8 mouse cellular contexts compared by ENCODE assay signal in the genomic region with DNA sequence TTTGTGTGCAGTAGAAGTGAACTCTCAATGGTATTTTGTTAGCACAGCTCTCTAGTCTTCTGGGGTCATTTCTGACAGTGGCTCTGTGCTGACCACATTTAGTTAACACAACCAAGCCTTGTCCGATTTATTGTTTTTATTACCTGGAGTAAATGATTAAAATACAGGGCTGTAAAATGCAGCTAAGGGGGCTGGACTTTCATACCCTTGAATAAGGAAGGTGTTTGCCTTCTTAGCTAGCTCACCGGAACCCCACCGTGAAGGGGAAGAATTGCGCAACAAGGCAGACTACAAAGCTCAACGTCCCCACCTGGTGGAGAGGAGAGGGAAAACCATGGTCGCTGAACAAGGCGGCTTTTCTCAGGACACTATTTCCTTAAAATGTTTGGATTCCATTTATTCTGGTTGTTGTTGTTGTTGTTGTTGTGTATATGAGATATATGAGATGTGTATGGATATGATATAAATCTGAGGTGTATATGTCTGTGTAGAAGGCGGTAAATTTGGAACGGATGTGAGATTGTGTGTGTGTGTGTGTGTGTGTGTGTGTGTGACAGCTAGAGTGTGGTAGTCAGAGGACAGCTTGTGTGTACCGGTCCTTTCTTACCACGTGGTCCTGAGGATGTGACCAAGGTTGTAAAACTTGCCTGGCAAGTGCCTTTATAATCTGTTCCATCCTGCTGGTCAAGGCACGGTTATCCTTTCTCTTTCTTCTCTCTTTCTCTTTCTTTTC. TPM values are rescaled to one million over a fixed set of nuclear protein-coding genes. Genes with fewer than 3 reads are reported as not detected.
DNase-seq lines count a peak whose midpoint lies in the region; ATAC-seq and TF ChIP-seq lines count a peak whose summit lies in the region.

No protein-coding gene starts in this region.

- H3K4me1 ChIP-seq in megakaryocyte, embryonic 14.5 days: peaks cover 31% of the 10 kb centered on the region

- H3K27me3 ChIP-seq in megakaryocyte, embryonic 14.5 days (replicated peaks): no peaks in the 10 kb centered on the region

- no peak overlapping the region for H3K27ac ChIP-seq in gastrocnemius, adult 2 months
- no peak overlapping the region for H3K27ac ChIP-seq in left cerebral cortex, adult 2 months

- no peaks in the 10 kb centered on the region for H3K36me3 ChIP-seq in megakaryocyte, embryonic 14.5 days (replicated peaks; ENCODE audit: low read length)

- ATAC-seq in activated CD4-positive, CD25-positive, alpha-beta regulatory T cell, adult 4 months: peak; percentile 65

- peak; percentile 78 to 80 for DNase-seq in cerebellum, postnatal 36 days
- peak; percentile 73 for DNase-seq in gastrocnemius, adult 2 months
- peak; percentile 66 for DNase-seq in hindlimb bud, embryonic 11.5 days (ENCODE audit: extremely low spot score, low read depth, low spot score)
- DNase-seq in left cerebral cortex, adult 2 months (ENCODE audit: extremely low spot score in 1 of 2, low spot score in 2 of 2): peak; percentile 76 to 78
- peak; percentile 80 to 84 for DNase-seq in right cerebral cortex, postnatal 10 days (ENCODE audit: low spot score in 2 of 2)
- peak; percentile 85 for DNase-seq in yolk sac, embryonic 10.5 days (ENCODE audit: low spot score)

- peak overlapping the region; percentile 55 for H3K4me3 ChIP-seq in gastrocnemius, adult 2 months
- H3K4me3 ChIP-seq in left cerebral cortex, adult 2 months: peak overlapping the region; percentile 19; the same call in 1 of the 2 replicates
- H3K4me3 ChIP-seq in megakaryocyte, embryonic 14.5 days (replicated peaks): peak overlapping the region; percentile 87

- H3K9me3 ChIP-seq in megakaryocyte, embryonic 14.5 days: peaks cover 10% of the 10 kb centered on the region

- intact Hi-C loops in gastrocnemius, adult 2 months (cut with DNase I): loop anchor here (1.0 kb wide), 1 partner anchor 106 kb away; no protein-coding TSS in a partner anchor
- intact Hi-C loops in left cerebral cortex, adult 2 months (cut with DNase I): loop anchor here (1.0 to 2.0 kb wide), 2 partner anchors 106 to 270 kb away; partner anchors contain the start of genes Dhx57 and Morn2

- peak; percentile 91; the same call in 1 of the 2 replicates for TF ChIP-seq CTCF in gastrocnemius, adult 2 months (IDR thresholded peaks at IDR 0.05)
- peak; percentile 85 for TF ChIP-seq CTCF in left cerebral cortex, adult 2 months (IDR thresholded peaks at IDR 0.05)

RNA-seq across cellular contexts. Expression of gene Cdkl4, which starts 16.8 kb away (rescaled TPM):
- polyA plus RNA-seq in activated CD4-positive, CD25-positive, alpha-beta regulatory T cell, adult 4 months (2017; shearing (Covaris generic)): 1 to 10 TPM in 1 of 2 experiments, under 1 TPM in 1; 0.57 to 1.1 TPM
- total RNA-seq in gastrocnemius, adult 2 months (2021): under 1 TPM in 1 of 2 experiments, not detected in 1; 0.11 TPM
- total RNA-seq in left cerebral cortex, adult 2 months (2021): 10 to 100 TPM; 17.9 to 18.9 TPM
- 0.13 TPM in 1 of 2 replicates, not detected in the other for polyA plus RNA-seq in megakaryocyte, embryonic 14.5 days (2012; ENCODE audit: insufficient read depth, low replicate concordance)

Comparison
In these comparisons a context has a peak if more than half of its experiments do, and no peak if none do; other contexts are left out.
1. H3K4me3 ChIP-seq: peak in every context shown above with its lines; median percentile 87 in megakaryocyte, embryonic 14.5 days; 55 in gastrocnemius, adult 2 months; 19 in left cerebral cortex, adult 2 months.
2. RNA of gene Cdkl4, which starts 16.8 kb away (total RNA-seq): 17.9 to 18.9 TPM in left cerebral cortex, adult 2 months; 0.11 TPM in gastrocnemius, adult 2 months; every median in the first group is over 10 times any median in the second.
3. Peak in every context shown above with its lines, with median percentiles within 50 percentile points of each other: DNase-seq.